Comparison of ENCODE assay signal across 8 mouse cellular contexts in genomic region chr2:57117201-57117951, GRCm38 (mm10). TPM values are rescaled to one million over a fixed set of nuclear protein-coding genes. Genes with fewer than 3 reads are reported as not detected.
DNase-seq lines count a peak whose midpoint lies in the region; ATAC-seq and TF ChIP-seq lines count a peak whose summit lies in the region.

No protein-coding gene starts in this region.

- H3K4me3 ChIP-seq in intestine, postnatal 0 days (ENCODE audit: low read depth, low read length) = peak overlapping the region; percentile 74
- H3K4me3 ChIP-seq in limb, embryonic 11.5 days (ENCODE audit: low read depth, low read length) = peak overlapping the region; percentile 87
- H3K4me3 ChIP-seq in midbrain, embryonic 11.5 days (ENCODE audit: low read depth, low read length) = peak overlapping the region; percentile 72
- peak overlapping the region; percentile 84 for H3K4me3 ChIP-seq in stomach, postnatal 0 days (ENCODE audit: low read depth, low read length)

- peaks cover 7% of the 10 kb centered on the region; the same call in 1 of the 2 replicates for H3K4me1 ChIP-seq in intestine, postnatal 0 days (replicated peaks; ENCODE audit: control insufficient read depth, insufficient read depth, low read length)
- no peaks in the 10 kb centered on the region for H3K4me1 ChIP-seq in limb, embryonic 11.5 days (ENCODE audit: control insufficient read depth, insufficient read depth, low read length)
- H3K4me1 ChIP-seq in midbrain, embryonic 11.5 days (ENCODE audit: control insufficient read depth, insufficient read depth, low read length) = peaks cover 9% of the 10 kb centered on the region
- H3K4me1 ChIP-seq in stomach, postnatal 0 days (replicated peaks; ENCODE audit: control insufficient read depth, insufficient read depth) = no peaks in the 10 kb centered on the region

- peak overlapping the region; percentile 100 for H3K4me2 ChIP-seq in intestine, postnatal 0 days (replicated peaks; ENCODE audit: low read depth)
- H3K4me2 ChIP-seq in limb, embryonic 11.5 days (ENCODE audit: low read depth, severe bottlenecking) = peak overlapping the region; percentile 96
- H3K4me2 ChIP-seq in midbrain, embryonic 11.5 days = peak overlapping the region; percentile 95
- H3K4me2 ChIP-seq in stomach, postnatal 0 days (replicated peaks; ENCODE audit: low read depth) = peak overlapping the region; percentile 99

- H3K9me3 ChIP-seq in intestine, postnatal 0 days (ENCODE audit: control insufficient read depth) = no peaks in the 10 kb centered on the region
- H3K9me3 ChIP-seq in limb, embryonic 11.5 days (ENCODE audit: control insufficient read depth, low read length) = no peaks in the 10 kb centered on the region
- H3K9me3 ChIP-seq in midbrain, embryonic 11.5 days (ENCODE audit: control insufficient read depth, low read length) = no peaks in the 10 kb centered on the region
- H3K9me3 ChIP-seq in stomach, postnatal 0 days (ENCODE audit: control insufficient read depth, low read length) = no peaks in the 10 kb centered on the region

- peak; percentile 81 for DNase-seq in CD4-positive, CD25-positive, alpha-beta regulatory T cell, adult 2 months (ENCODE audit: low read depth, low spot score)
- DNase-seq in adrenal gland, adult 2 months = peak; percentile 77
- DNase-seq in embryo, embryonic 9.5 days (ENCODE audit: extremely low spot score) = peak; percentile 68
- peak; percentile 97 for DNase-seq in heart, adult 11 months
- peak; percentile 55 for DNase-seq in limb, embryonic 11.5 days (ENCODE audit: low spot score)
- DNase-seq in midbrain, embryonic 11.5 days (ENCODE audit: low spot score, missing footprints) = peak; percentile 88
- DNase-seq in stomach, postnatal 0 days (ENCODE audit: low spot score) = peak; percentile 78

- H3K36me3 ChIP-seq in intestine, postnatal 0 days (ENCODE audit: control insufficient read depth, insufficient read depth) = no peaks in the 10 kb centered on the region
- no peaks in the 10 kb centered on the region for H3K36me3 ChIP-seq in limb, embryonic 11.5 days (ENCODE audit: control insufficient read depth, insufficient read depth, low read length)
- no peaks in the 10 kb centered on the region for H3K36me3 ChIP-seq in midbrain, embryonic 11.5 days (ENCODE audit: control insufficient read depth, insufficient read depth, low read length)
- H3K36me3 ChIP-seq in stomach, postnatal 0 days (ENCODE audit: control insufficient read depth, insufficient read depth, low read length) = no peaks in the 10 kb centered on the region

- peak overlapping the region; percentile 58 for H3K9ac ChIP-seq in intestine, postnatal 0 days (ENCODE audit: low read depth, low read length)
- no peak overlapping the region; the same call in 1 of the 2 replicates for H3K9ac ChIP-seq in limb, embryonic 11.5 days (ENCODE audit: low read length)
- peak overlapping the region; percentile 57 for H3K9ac ChIP-seq in midbrain, embryonic 11.5 days (ENCODE audit: low read length)
- H3K9ac ChIP-seq in stomach, postnatal 0 days (ENCODE audit: low read length) = peak overlapping the region; percentile 70

- peak; percentile 78 for TF ChIP-seq CTCF in intestine, postnatal 0 days (IDR thresholded peaks at IDR 0.05; ENCODE audit: low read depth)
- peak; percentile 75 for TF ChIP-seq CTCF in stomach, postnatal 0 days (IDR thresholded peaks at IDR 0.05; ENCODE audit: low read depth)

- H3K27ac ChIP-seq in intestine, postnatal 0 days (ENCODE audit: low read depth, low read length) = peak overlapping the region; percentile 86
- H3K27ac ChIP-seq in limb, embryonic 11.5 days (replicated peaks; ENCODE audit: low read depth, low read length) = peak overlapping the region; percentile 38; the same call in 1 of the 2 replicates
- no peak overlapping the region; the same call in 1 of the 2 replicates for H3K27ac ChIP-seq in midbrain, embryonic 11.5 days (ENCODE audit: low read depth, low read length)
- peak overlapping the region; percentile 95 for H3K27ac ChIP-seq in stomach, postnatal 0 days (replicated peaks)

- WGBS in intestine, postnatal 0 days = 3% methylated on average over 13 of the region's 13 CpGs
- 4% methylated on average over 12 of the region's 13 CpGs for WGBS in limb, embryonic 11.5 days
- 5% methylated on average over 13 of the region's 13 CpGs for WGBS in midbrain, embryonic 11.5 days
- WGBS in stomach, postnatal 0 days = 3% methylated on average over 12 of the region's 13 CpGs

- ATAC-seq in intestine, postnatal 0 days = peak; percentile 48
- ATAC-seq in limb, embryonic 11.5 days (ENCODE audit: insufficient number of reproducible peaks, low FRiP score, low TSS enrichment, low read depth) = no peak
- ATAC-seq in midbrain, embryonic 11.5 days (ENCODE audit: low FRiP score) = peak; percentile 20
- peak; percentile 48 for ATAC-seq in stomach, postnatal 0 days (ENCODE audit: low FRiP score, low TSS enrichment)

- H3K27me3 ChIP-seq in intestine, postnatal 0 days (replicated peaks; ENCODE audit: control insufficient read depth, insufficient read depth, low read length) = peaks cover 21% of the 10 kb centered on the region
- peaks cover 9% of the 10 kb centered on the region for H3K27me3 ChIP-seq in limb, embryonic 11.5 days (ENCODE audit: control insufficient read depth, insufficient read depth, low read length)
- H3K27me3 ChIP-seq in midbrain, embryonic 11.5 days (ENCODE audit: control insufficient read depth, insufficient read depth, low read length) = peaks cover 19% of the 10 kb centered on the region
- H3K27me3 ChIP-seq in stomach, postnatal 0 days (ENCODE audit: control insufficient read depth, insufficient read depth, low read length) = no peaks in the 10 kb centered on the region

- TF ChIP-seq EP300 in stomach, postnatal 0 days (optimal IDR thresholded peaks at IDR 0.05) = no peak

RNA-seq across cellular contexts. Expression of gene Nr4a2, which starts 6.4 kb away (rescaled TPM):
- total RNA-seq in adrenal gland, adult 2 months (2021) = 10 to 100 TPM; 21.0 to 21.7 TPM
- polyA plus RNA-seq in adrenal gland, adult 2 months (2012; rRNA removed) = 5.5 and 8.7 TPM in 2 replicates
- 1.3 and 1.7 TPM in 2 replicates for polyA plus RNA-seq in intestine, postnatal 0 days (2015; fragmentation: Nextera tagmentation; extraction: Ambion mirVana)
- 7.7 and 8.8 TPM in 2 replicates for polyA plus RNA-seq in limb, embryonic 11.5 days (2014; fragmentation: Nextera tagmentation; extraction: Ambion mirVana)
- 16.9 and 17.4 TPM in 2 replicates for polyA plus RNA-seq in midbrain, embryonic 11.5 days (2014; fragmentation: Nextera tagmentation; extraction: Ambion mirVana)
- polyA plus RNA-seq in stomach, postnatal 0 days (2015; fragmentation: Nextera tagmentation; extraction: Ambion mirVana) = 6.4 and 14.1 TPM in 2 replicates
